Mouse (Mus musculus): ENCODE measurements around the gene Gm20869.
"Not testable (repeated sequence)": the region's sequence is repeated elsewhere in the genome, so short reads cannot be mapped to it uniquely, and the experiment has no call there.

Gene Gm20869

GRCm38 (mm10) chrY:71469149-71469548 is at the start of gene Gm20869:
Gm20869 (plus strand) TSS chrY:71469449.
- not testable (repeated sequence) for DNase-seq
